Mouse (Mus musculus) splenic B cell, adult 2 months (primary cell): ENCODE data around the gene Cacng4.

ENCODE experiments used
- DNase-seq: peaks from one replicate; pipeline ENCODE4 v3.0.0-alpha.2; 2011; ENCODE audit warnings: low read depth, low spot score
- H3K27me3 ChIP-seq: 2 replicates; pipeline ENCODE4 v1.6.1; 2012; ENCODE audit warnings: mild to moderate bottlenecking, low read length, moderate library complexity, mixed read lengths; ENCODE audit not compliant: control insufficient read depth, poor library complexity, insufficient read depth, severe bottlenecking
- H3K36me3 ChIP-seq: 2 replicates; pipeline ENCODE4 v1.6.1; 2012; ENCODE audit warnings: mild to moderate bottlenecking, low read length, moderate library complexity, mixed read lengths; ENCODE audit not compliant: control insufficient read depth, poor library complexity, insufficient read depth, severe bottlenecking

Cacng4 gene

DNA sequence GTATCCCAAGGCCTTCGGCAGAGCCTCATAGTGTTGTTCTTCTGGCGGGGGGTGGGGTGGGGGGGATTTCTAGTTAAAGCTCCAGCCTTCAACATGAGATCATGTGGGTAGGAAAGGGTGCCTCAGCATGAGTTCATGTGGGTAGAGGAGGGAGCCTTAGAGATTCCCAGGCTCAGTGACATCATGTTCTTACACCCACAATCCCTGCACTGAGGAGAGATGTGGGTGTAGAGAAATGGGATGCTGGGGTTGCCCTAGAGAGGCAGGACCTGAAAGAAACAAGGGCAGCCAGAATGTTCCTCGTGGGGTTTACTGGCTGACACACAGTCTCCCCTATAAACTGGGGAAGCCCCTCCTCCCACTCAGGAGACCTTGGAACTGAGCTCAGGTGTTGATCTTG lies 84.0 kb downstream of the Cacng4 start:
- no peak for DNase-seq
- Histone ChIP-seq H3K27me3 (no peaks in the 10 kb centered on the region), H3K36me3 (no peaks in the 10 kb centered on the region)

DNA sequence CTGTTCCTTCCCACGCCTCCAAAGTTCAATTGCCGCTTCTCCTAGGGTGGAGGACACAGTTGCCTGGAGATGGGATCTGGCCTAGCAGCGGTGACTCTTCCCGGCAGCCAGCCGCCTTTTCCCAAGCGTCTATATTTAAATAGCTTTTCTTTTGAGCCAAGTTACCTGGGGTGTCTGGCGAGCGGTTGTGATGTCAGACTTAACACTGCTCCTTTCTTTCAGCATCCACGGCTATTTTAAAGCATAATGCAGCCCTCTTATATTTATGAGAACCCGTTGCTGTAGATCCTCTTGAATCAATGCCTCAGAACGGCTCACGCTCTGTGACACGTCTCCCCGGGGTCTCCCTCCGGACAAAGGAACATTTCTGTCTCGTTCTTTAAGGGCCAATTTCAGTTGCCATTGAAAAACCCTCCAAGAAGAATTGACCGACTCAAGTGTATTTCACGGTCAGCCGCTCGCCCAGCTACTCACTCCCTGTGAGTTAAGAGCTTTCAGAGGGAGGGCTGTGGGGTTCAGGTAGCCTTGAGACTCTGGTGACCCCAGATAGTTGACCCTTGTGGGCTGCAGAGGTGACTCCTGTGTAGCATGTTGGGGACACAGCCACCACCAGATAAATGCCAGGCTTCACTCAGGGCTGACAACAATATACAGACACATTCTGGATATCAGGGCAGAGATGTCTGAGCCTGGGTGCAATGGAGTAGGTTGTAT lies 86.3 kb downstream of the Cacng4 start:
- H3K27me3 ChIP-seq = no peaks in the 10 kb centered on the region
- H3K36me3 ChIP-seq = no peaks in the 10 kb centered on the region
- DNase-seq = no peak

DNA sequence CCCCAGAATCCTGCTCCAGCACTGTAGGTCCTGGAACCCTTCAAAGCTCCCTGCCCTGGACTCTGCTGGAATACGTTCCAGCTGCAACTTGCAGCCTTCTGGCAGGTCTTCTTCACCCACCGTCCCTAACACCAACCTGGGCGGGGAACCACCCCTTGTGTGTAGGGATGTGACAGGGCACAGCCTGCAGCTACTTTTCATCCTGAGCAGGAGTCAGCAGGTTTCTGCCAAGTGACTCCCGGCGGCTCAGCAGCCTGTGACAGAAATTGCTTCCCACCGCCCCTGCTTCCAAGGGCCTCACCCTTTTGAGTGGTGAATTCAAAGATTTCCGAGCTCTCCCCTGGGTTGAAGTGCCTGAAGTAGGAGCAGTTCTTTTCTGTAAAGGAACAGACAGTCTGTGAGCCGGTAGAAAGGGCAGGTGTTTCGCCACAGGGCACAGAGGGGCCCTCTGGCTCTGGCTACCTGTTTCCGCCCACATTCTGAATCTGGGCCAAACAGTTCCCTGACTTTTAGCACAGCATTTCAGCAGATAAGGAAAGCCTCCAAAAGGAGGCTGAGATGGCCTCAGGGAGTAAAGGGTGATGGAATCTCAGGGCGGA lies 88.8 kb downstream of the Cacng4 start:
- Histone ChIP-seq H3K36me3 (no peaks in the 10 kb centered on the region), H3K27me3 (no peaks in the 10 kb centered on the region)
- DNase-seq = no peak

DNA sequence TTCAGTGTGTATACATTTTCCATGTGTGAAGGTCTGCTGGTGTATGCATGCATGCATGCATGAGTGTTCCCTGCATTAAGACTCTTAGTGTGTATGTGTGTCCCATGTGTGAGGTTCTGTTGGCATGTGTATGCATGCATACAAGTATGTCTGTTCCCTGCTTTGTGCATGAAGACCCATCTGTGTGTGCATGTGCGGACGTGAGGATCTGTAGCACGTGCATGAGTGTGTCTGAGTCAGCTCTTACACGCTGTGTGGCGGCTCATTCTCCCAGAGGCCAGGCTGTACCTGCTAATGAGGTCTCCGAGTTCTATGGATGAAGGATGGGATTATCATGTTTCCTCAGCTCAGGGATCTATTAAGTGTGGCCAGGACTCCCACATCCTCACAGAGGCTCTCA lies 89.3 kb downstream of the Cacng4 start:
- DNase-seq = no peak
- H3K27me3 ChIP-seq = no peaks in the 10 kb centered on the region
- H3K36me3 ChIP-seq = no peaks in the 10 kb centered on the region

DNA sequence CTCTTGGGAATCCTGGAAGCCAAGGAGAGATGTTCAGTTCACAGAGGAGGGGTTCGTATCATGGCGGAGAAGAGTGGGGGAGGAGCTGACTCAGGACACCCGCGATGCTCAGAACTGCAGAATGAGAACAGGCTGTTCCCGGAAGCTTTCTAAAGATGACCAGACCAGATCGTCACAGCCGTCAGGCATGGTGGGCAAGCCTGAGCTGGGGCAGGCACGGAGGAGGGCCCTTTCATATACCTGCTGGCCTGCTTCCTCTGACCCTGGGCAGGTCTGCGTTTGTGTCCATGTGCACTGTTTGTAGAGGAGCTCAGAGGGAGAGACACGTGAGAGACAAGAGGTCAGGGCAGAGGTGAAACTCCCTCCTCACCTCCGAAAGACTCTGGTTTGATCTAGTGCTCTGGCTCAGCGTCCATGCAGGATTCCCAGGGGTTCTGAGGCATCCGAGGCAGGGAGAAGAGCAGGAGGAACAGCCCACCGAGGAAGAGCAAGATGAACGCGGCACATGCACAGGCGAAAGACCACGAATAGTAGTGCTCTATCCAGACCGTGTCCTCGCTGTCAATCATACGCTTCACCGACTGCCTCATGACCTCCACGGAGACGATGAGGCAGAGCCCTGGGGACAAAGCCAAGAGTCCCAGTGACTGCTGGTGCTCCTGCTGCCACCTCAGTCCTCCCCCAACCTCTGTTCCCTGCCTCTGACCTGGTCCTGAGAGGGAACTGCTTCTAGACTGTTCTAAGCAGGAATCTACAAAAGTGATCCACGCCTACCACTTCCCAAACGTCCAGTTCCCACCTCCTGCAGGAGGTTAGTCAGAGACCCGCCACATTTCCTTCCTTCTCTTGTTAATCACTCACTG lies 90.9 kb downstream of the Cacng4 start:
- Histone ChIP-seq H3K36me3 (no peaks in the 10 kb centered on the region), H3K27me3 (no peaks in the 10 kb centered on the region)
- DNase-seq = no peak

DNA sequence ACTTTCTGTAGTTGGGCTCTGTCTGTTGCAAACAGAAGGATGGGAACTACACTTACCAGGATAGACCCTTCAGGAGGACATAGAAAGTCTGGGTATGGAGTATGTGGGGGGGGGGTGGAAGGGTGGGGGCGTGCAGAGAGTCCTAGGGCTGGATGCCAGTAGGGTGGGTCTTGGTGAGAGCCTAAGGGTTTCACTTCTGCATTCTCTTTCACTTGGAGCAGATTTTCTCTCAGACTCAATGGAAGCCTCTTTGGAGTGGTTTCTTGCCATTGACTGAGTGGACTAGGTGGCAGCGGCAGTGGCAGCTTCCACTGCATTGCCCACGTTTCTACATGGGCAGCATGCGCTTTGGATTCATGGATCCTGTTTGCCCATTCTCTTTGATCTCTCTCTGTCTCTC lies 94.4 kb downstream of the Cacng4 start:
- no peaks in the 10 kb centered on the region for H3K27me3 ChIP-seq
- no peaks in the 10 kb centered on the region for H3K36me3 ChIP-seq
- no peak for DNase-seq

DNA sequence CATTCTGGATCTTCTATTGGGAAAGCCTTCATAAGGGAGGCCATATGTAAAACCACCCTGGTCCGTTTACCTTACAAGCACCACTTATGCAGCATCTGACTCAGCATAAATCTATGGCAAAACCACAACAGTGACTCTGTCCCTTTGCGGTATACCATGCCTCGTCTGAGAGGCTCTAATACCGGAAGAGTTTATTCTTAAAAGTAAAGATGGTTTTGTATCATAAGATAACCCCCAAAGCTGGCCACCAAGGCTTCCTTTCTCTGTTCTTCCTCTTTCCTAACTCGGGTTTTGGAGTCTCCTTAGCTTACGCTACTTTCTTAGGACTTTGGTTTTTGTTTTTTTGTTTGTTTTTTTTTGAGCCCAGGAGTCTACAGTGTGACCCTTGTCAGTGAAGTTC lies 101.0 kb downstream of the Cacng4 start:
- DNase-seq = no peak
- Histone ChIP-seq H3K27me3 (no peaks in the 10 kb centered on the region), H3K36me3 (no peaks in the 10 kb centered on the region)

DNA sequence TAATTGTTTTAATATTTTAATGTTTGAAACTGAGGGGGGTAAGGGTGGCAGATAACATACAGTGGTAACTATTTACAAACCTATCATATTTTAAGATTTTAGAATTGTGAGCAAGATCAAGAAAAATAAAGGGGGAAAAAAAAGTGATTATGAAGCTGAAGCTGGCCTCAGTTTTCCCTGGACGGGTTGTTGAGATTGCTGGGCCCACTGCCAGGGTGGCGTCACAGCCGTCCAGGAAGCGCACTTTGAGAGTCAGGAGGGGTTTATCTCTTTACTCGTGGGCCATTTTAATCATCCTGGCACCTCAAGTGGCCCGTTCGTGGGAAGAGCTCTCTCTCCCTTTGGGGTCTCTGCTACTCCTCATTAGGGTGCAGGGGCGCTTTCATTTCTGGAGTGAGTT lies 102.8 kb downstream of the Cacng4 start:
- DNase-seq = no peak
- Histone ChIP-seq H3K27me3 (no peaks in the 10 kb centered on the region), H3K36me3 (no peaks in the 10 kb centered on the region)

DNA sequence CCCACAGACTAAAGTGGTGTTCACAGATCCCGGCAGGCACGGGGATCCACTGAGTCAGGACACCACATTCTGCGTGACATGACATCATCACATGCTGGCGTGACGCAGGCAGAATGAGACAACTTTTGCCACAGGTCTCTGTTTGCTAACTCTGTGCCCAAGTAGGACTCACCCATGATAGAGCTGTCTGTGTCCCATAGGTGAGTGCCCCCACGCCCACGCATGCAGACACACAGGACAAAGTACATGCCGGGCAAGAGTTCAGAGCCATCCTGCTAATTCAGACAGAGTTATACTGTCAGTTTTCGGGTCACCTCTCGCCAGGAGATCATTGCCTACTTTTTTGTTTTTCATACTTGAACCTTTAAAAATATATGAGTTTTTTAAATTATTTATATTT lies 105.9 kb downstream of the Cacng4 start:
- peaks cover 7% of the 10 kb centered on the region for H3K36me3 ChIP-seq
- H3K27me3 ChIP-seq = no peaks in the 10 kb centered on the region
- DNase-seq = no peak

DNA sequence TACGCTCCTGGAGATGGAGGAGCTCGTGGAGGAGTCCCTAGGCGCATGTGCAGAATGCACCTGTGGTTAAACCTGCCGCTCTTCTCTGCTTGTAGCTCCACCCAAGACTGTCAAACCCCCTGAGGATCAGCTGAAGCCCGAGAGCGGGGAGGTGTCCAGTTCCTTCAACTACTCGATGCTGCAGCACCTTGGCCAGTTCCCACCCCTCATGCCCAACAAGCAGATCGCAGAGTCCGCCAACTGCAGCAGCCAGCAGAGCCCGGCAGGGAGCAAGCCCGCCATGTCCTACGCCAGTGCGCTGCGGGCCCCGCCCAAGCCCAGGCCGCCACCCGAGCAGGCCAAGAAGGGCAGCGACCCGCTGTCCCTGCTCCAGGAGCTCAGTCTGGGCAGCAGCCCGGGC lies 108.1 kb downstream of the Cacng4 start:
- no peak for DNase-seq
- Histone ChIP-seq H3K27me3 (no peaks in the 10 kb centered on the region), H3K36me3 (peaks cover 10% of the 10 kb centered on the region)

DNA sequence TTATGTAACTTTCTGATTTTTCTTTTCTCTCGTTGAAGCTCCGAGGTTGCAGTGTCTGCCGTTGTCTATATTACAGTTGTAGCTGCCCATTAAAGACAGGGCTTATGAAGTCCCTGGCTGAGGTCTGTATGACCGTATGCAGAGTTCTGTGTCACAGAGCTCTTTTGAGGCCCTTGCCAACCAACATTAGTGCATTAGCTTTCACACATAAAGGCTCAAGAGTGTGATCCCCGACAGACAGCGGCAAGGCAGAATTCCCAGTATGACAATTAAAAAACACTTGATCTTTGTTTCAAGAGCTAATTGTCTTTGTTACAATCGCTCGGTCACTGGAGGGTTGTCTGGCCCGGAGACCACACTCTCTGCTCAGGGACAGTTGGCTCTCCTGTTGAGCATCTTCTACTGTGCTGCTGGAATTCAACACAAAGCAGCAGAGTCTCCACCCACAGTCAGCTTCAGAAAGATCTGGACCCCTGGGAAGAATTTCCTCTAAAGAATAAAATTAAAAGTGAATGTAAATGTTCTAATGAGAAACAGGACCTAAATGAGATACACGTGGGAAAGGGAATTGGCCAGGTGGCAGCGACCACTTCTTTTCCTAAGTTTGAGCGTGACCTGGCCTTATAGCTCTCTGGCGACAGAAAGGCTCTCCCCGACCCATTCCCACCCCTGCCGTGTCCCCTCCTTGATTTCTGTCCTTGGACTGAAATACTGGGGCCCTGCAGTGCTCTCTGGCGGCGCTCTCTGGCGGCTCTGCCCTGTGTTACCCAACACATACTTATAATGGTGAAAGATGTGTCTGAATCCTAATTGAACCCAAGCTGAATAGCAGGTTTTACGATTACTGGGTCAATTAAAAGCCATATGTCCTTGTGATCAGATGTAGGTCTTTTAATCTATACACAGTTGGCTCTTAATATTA lies 110.6 kb downstream of the Cacng4 start:
- DNase-seq = no peak
- peaks cover 10% of the 10 kb centered on the region for H3K36me3 ChIP-seq
- H3K27me3 ChIP-seq = no peaks in the 10 kb centered on the region

DNA sequence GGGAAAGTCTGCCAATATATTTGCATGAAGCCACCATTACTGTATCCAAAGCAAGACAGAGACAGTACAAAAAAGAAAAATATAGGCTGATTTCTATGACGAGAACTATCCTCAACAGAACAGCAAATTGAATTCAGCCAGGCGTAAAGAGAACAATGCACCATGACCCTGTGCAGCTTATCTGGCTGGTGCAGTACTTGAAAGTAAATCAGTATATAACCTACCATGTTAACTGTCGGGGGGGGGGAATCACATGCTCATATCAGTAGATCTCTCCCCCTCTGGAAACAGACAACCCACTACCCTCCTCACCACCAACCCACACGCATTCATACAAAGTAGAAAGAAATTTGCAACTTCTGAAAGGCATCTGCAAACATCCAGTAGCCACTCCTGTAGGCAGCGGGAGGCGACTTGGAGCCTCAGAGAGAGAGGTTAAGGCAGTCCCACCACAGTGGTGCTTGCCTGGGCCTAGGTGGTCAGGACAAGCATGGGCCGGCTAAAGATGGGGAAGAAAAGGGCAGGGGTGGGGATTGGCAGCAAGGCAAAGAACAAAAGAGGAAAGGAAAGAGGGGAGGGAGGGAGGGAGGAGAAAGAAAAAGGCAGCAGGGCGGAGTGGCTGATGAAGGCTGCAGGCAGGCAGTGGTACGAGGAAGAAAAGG lies 111.5 kb downstream of the Cacng4 start:
- no peak for DNase-seq
- peaks cover 10% of the 10 kb centered on the region for H3K36me3 ChIP-seq
- H3K27me3 ChIP-seq = no peaks in the 10 kb centered on the region
